Mouse (Mus musculus): ENCODE data around the gene Tpbpa. TPM values are rescaled to one million over a fixed set of nuclear protein-coding genes. Genes with fewer than 3 reads are reported as not detected.
"Not testable (repeated sequence)": the region's sequence is repeated elsewhere in the genome, so short reads cannot be mapped to it uniquely, and the experiment has no call there.

Gene Tpbpa
- polyA plus RNA-seq (2014; fragmentation: Nextera tagmentation; extraction: Ambion mirVana): not detected in 2 replicates

GRCm38 (mm10) chr13:60941884-60942283 lies at the start of gene Tpbpa:
Gene Tpbpa, minus strand, starts transcription at chr13:60941984.
- not testable (repeated sequence) for H3K4me1 ChIP-seq (replicated peaks; ENCODE audit: control insufficient read depth, insufficient read depth, low read length); H3K4me3 ChIP-seq (replicated peaks; ENCODE audit: low read length); DNase-seq (ENCODE audit: low spot score); H3K27ac ChIP-seq; H3K27me3 ChIP-seq (ENCODE audit: control insufficient read depth, insufficient read depth, low read length); H3K4me2 ChIP-seq (replicated peaks); H3K36me3 ChIP-seq (replicated peaks; ENCODE audit: control insufficient read depth, insufficient read depth); ATAC-seq (ENCODE audit: low FRiP score); H3K9ac ChIP-seq
- WGBS: 80% methylated on average over 3 of the region's 3 CpGs
- H3K9me3 ChIP-seq (ENCODE audit: control insufficient read depth, low read length): peaks cover 24% of the 10 kb centered on the region

- not testable (repeated sequence) for H3K4me2 ChIP-seq (replicated peaks); ATAC-seq (ENCODE audit: low FRiP score); H3K4me1 ChIP-seq (replicated peaks; ENCODE audit: control insufficient read depth, insufficient read depth, low read length); H3K4me3 ChIP-seq (replicated peaks; ENCODE audit: low read length); H3K27ac ChIP-seq; H3K9ac ChIP-seq; DNase-seq (ENCODE audit: low spot score); H3K27me3 ChIP-seq (ENCODE audit: control insufficient read depth, insufficient read depth, low read length); H3K36me3 ChIP-seq (replicated peaks; ENCODE audit: control insufficient read depth, insufficient read depth); H3K9me3 ChIP-seq (ENCODE audit: control insufficient read depth, low read length)
- WGBS: 74% methylated on average over 3 of the region's 5 CpGs
These were observed 45.1 kb upstream of the Tpbpa start for GRCm38 (mm10) chr13:60986915-60987314.

GRCm38 (mm10) chr13:60972319-60972718 lies 30.5 kb upstream of the Tpbpa start:
- ATAC-seq (ENCODE audit: low FRiP score): not testable (repeated sequence)

GRCm38 (mm10) chr13:60963985-60964384 lies 22.2 kb upstream of the Tpbpa start:
- H3K27ac ChIP-seq; H3K9ac ChIP-seq; DNase-seq (ENCODE audit: low spot score); ATAC-seq (ENCODE audit: low FRiP score); H3K9me3 ChIP-seq (ENCODE audit: control insufficient read depth, low read length); H3K4me1 ChIP-seq (replicated peaks; ENCODE audit: control insufficient read depth, insufficient read depth, low read length); H3K4me2 ChIP-seq (replicated peaks); H3K27me3 ChIP-seq (ENCODE audit: control insufficient read depth, insufficient read depth, low read length); H3K4me3 ChIP-seq (replicated peaks; ENCODE audit: low read length); H3K36me3 ChIP-seq (replicated peaks; ENCODE audit: control insufficient read depth, insufficient read depth): not testable (repeated sequence)
- 35% methylated on average over 5 of the region's 5 CpGs for WGBS

More at GRCm38 (mm10) chr13:60972319-60972718, 30.5 kb upstream of the Tpbpa start:
- H3K4me3 ChIP-seq (replicated peaks; ENCODE audit: low read length); H3K27ac ChIP-seq; H3K4me1 ChIP-seq (replicated peaks; ENCODE audit: control insufficient read depth, insufficient read depth, low read length); H3K9me3 ChIP-seq (ENCODE audit: control insufficient read depth, low read length); H3K36me3 ChIP-seq (replicated peaks; ENCODE audit: control insufficient read depth, insufficient read depth); H3K27me3 ChIP-seq (ENCODE audit: control insufficient read depth, insufficient read depth, low read length); H3K9ac ChIP-seq; H3K4me2 ChIP-seq (replicated peaks); DNase-seq (ENCODE audit: low spot score): not testable (repeated sequence)
- WGBS: 74% methylated on average over 4 of the region's 4 CpGs

- H3K27ac ChIP-seq: no peak overlapping the region
- no peaks in the 10 kb centered on the region for H3K4me1 ChIP-seq (replicated peaks; ENCODE audit: control insufficient read depth, insufficient read depth, low read length)
- ATAC-seq (ENCODE audit: low FRiP score) (no peak), DNase-seq (ENCODE audit: low spot score) (no peak)
- H3K9ac ChIP-seq: no peak overlapping the region
- H3K27me3 ChIP-seq (ENCODE audit: control insufficient read depth, insufficient read depth, low read length): no peaks in the 10 kb centered on the region
- no peak overlapping the region for H3K4me3 ChIP-seq (replicated peaks; ENCODE audit: low read length)
- H3K36me3 ChIP-seq (replicated peaks; ENCODE audit: control insufficient read depth, insufficient read depth): no peaks in the 10 kb centered on the region
- peaks cover 25% of the 10 kb centered on the region for H3K9me3 ChIP-seq (ENCODE audit: control insufficient read depth, low read length)
- 71% methylated on average over 5 of the region's 5 CpGs for WGBS
- no peak overlapping the region for H3K4me2 ChIP-seq (replicated peaks)
These were observed 19.9 kb upstream of the Tpbpa start for GRCm38 (mm10) chr13:60961706-60962105.

GRCm38 (mm10) chr13:60936500-60936901 lies 5.3 kb downstream of the Tpbpa start, which contains the start of the genes Gm49391 and Ctla2a:
Gene Gm49391, minus strand, starts transcription at chr13:60936571.
Gene Ctla2a, minus strand, starts transcription at chr13:60936625.
- Histone ChIP-seq H3K27ac (no peak within 1 kb of the TSS), H3K4me3 (replicated peaks; ENCODE audit: low read length) (no peak within 1 kb of the TSS), H3K4me2 (replicated peaks) (no peak within 1 kb of the TSS), H3K27me3 (ENCODE audit: control insufficient read depth, insufficient read depth, low read length) (no peaks in the 10 kb centered on the region), H3K36me3 (replicated peaks; ENCODE audit: control insufficient read depth, insufficient read depth) (no peaks in the 10 kb centered on the region), H3K4me1 (replicated peaks; ENCODE audit: control insufficient read depth, insufficient read depth, low read length) (no peaks in the 10 kb centered on the region), H3K9me3 (ENCODE audit: control insufficient read depth, low read length) (peaks cover 10% of the 10 kb centered on the region; the same call in 1 of the 2 replicates), H3K9ac (no peak within 1 kb of the TSS)
- DNase-seq (ENCODE audit: low spot score) (no peak), ATAC-seq (ENCODE audit: low FRiP score) (no peak)
- WGBS: 75% methylated on average over 5 of the region's 5 CpGs

- H3K27ac ChIP-seq; ATAC-seq (ENCODE audit: low FRiP score): not testable (repeated sequence)
- 72% methylated on average over 2 of the region's 2 CpGs for WGBS
These were observed 6.3 kb downstream of the Tpbpa start, which contains the start of gene Gm49393 for GRCm38 (mm10) chr13:60935490-60935889. Gene Gm49393, minus strand, starts transcription at chr13:60935590.

GRCm38 (mm10) chr13:60904780-60905179 lies 37.0 kb downstream of the Tpbpa start, which contains the start of gene Tpbpb:
Gene Tpbpb, minus strand, starts transcription at chr13:60904880.
- H3K9me3 ChIP-seq (ENCODE audit: control insufficient read depth, low read length); DNase-seq (ENCODE audit: low spot score); H3K4me3 ChIP-seq (replicated peaks; ENCODE audit: low read length); H3K4me1 ChIP-seq (replicated peaks; ENCODE audit: control insufficient read depth, insufficient read depth, low read length); H3K4me2 ChIP-seq (replicated peaks); H3K27ac ChIP-seq; H3K27me3 ChIP-seq (ENCODE audit: control insufficient read depth, insufficient read depth, low read length); H3K36me3 ChIP-seq (replicated peaks; ENCODE audit: control insufficient read depth, insufficient read depth); H3K9ac ChIP-seq; ATAC-seq (ENCODE audit: low FRiP score): not testable (repeated sequence)
- 82% methylated on average over 2 of the region's 2 CpGs for WGBS

More at GRCm38 (mm10) chr13:60935490-60935889, 6.3 kb downstream of the Tpbpa start, which contains the start of gene Gm49393:
- not testable (repeated sequence) for H3K9ac ChIP-seq; H3K4me2 ChIP-seq (replicated peaks); H3K4me1 ChIP-seq (replicated peaks; ENCODE audit: control insufficient read depth, insufficient read depth, low read length); DNase-seq (ENCODE audit: low spot score); H3K36me3 ChIP-seq (replicated peaks; ENCODE audit: control insufficient read depth, insufficient read depth); H3K9me3 ChIP-seq (ENCODE audit: control insufficient read depth, low read length); H3K27me3 ChIP-seq (ENCODE audit: control insufficient read depth, insufficient read depth, low read length); H3K4me3 ChIP-seq (replicated peaks; ENCODE audit: low read length)

GRCm38 (mm10) chr13:60897328-60897727 lies 44.5 kb downstream of the Tpbpa start, which contains the start of gene Ctla2b:
Gene Ctla2b, minus strand, starts transcription at chr13:60897447.
- no peaks in the 10 kb centered on the region for H3K27me3 ChIP-seq (ENCODE audit: control insufficient read depth, insufficient read depth, low read length)
- H3K27ac ChIP-seq: no peak within 1 kb of the TSS
- ATAC-seq (ENCODE audit: low FRiP score) (no peak), DNase-seq (ENCODE audit: low spot score) (no peak)
- WGBS: 88% methylated on average over 3 of the region's 3 CpGs
- H3K4me3 ChIP-seq (replicated peaks; ENCODE audit: low read length): no peak within 1 kb of the TSS
- no peaks in the 10 kb centered on the region for H3K4me1 ChIP-seq (replicated peaks; ENCODE audit: control insufficient read depth, insufficient read depth, low read length)
- H3K36me3 ChIP-seq (replicated peaks; ENCODE audit: control insufficient read depth, insufficient read depth): no peaks in the 10 kb centered on the region
- no peak within 1 kb of the TSS for H3K9ac ChIP-seq
- H3K9me3 ChIP-seq (ENCODE audit: control insufficient read depth, low read length): 0 out of 2 replicates have a peak, but pooled peaks cover 3% of the 10 kb centered on the region
- H3K4me2 ChIP-seq (replicated peaks): no peak within 1 kb of the TSS
